Mouse (Mus musculus) frontal cortex, postnatal 14 days (tissue): ENCODE results near the gene Slain2.

Experiments used
- DNase-seq, 2 experiments: peaks; one replicate each; pipeline ENCODE4 v3.0.0; 2022; ENCODE audit warnings: low spot score in 2 of 2

The Slain2 gene

GRCm38 (mm10) chr5:72913648-72914557, at the start of gene Slain2:
Gene Slain2, plus strand, starts transcription at chr5:72914304.
- peak; percentile 85 to 92 for DNase-seq

GRCm38 (mm10) chr5:72864654-72865178, 49.4 kb upstream of the Slain2 start:
- DNase-seq: no peak

GRCm38 (mm10) chr5:72866260-72866905, 47.7 kb upstream of the Slain2 start:
- DNase-seq: no peak

GRCm38 (mm10) chr5:72867036-72867672, 47.0 kb upstream of the Slain2 start:
- DNase-seq: no peak

- peak; percentile 44 to 80 for DNase-seq
Measured at GRCm38 (mm10) chr5:72868091-72868875, 45.8 kb upstream of the Slain2 start, which contains the start of gene Tec. Gene Tec, minus strand, starts transcription at chr5:72868483.

GRCm38 (mm10) chr5:72869779-72870608, 44.1 kb upstream of the Slain2 start:
- no peak for DNase-seq

GRCm38 (mm10) chr5:72871114-72871513, 43.0 kb upstream of the Slain2 start:
- DNase-seq: no peak

- no peak for DNase-seq
Measured at GRCm38 (mm10) chr5:72879736-72880135, 34.4 kb upstream of the Slain2 start.

GRCm38 (mm10) chr5:72881748-72882411, 32.2 kb upstream of the Slain2 start:
- DNase-seq: no peak

- DNase-seq: no peak
Measured at GRCm38 (mm10) chr5:72882412-72882765, 31.7 kb upstream of the Slain2 start.

- no peak for DNase-seq
Measured at GRCm38 (mm10) chr5:72883706-72884105, 30.4 kb upstream of the Slain2 start.

- DNase-seq: no peak
Measured at GRCm38 (mm10) chr5:72886458-72887222, 27.5 kb upstream of the Slain2 start.

- no peak for DNase-seq
Measured at GRCm38 (mm10) chr5:72888260-72888659, 25.8 kb upstream of the Slain2 start.

GRCm38 (mm10) chr5:72891534-72891933, 22.6 kb upstream of the Slain2 start:
- DNase-seq: no peak

- no peak for DNase-seq
Measured at GRCm38 (mm10) chr5:72893987-72894386, 20.1 kb upstream of the Slain2 start.

- DNase-seq: no peak
Measured at GRCm38 (mm10) chr5:72895261-72895660, 18.8 kb upstream of the Slain2 start.

- DNase-seq: no peak
Measured at GRCm38 (mm10) chr5:72896478-72897279, 17.4 kb upstream of the Slain2 start.

GRCm38 (mm10) chr5:72897998-72898397, 16.1 kb upstream of the Slain2 start:
- no peak for DNase-seq
